Mouse (Mus musculus) cerebellum, adult 9-11 months (tissue): ENCODE measurements at regions not wholly inside any gene's neighbourhood (a gene's known extent, or its start where the extent isn't known, plus 50 kb on each side); places are given as distances from the start of the nearest gene placed in this dataset.

ENCODE experiments used
- DNase-seq: peaks from one replicate; pipeline ENCODE4 v3.0.0; 2022

GRCm38 (mm10) chr1:144314382-144314781, 65.3 kb upstream of the Rgs1 start:
- DNase-seq, result no peak

- DNase-seq, result no peak
Measured at GRCm38 (mm10) chr1:144313318-144313717, 64.3 kb upstream of the Rgs1 start.

GRCm38 (mm10) chr1:144309901-144310300, 60.9 kb upstream of the Rgs1 start:
- DNase-seq, result no peak

GRCm38 (mm10) chr1:144308313-144308712, 59.3 kb upstream of the Rgs1 start:
- no peak for DNase-seq

- DNase-seq, result no peak
Measured at GRCm38 (mm10) chr1:144307854-144308285, 58.8 kb upstream of the Rgs1 start.

- no peak for DNase-seq
Measured at GRCm38 (mm10) chr1:144307017-144307853, 58.2 kb upstream of the Rgs1 start.

- DNase-seq, result no peak
Measured at GRCm38 (mm10) chr1:144306284-144306683, 57.2 kb upstream of the Rgs1 start.

GRCm38 (mm10) chr1:144300670-144301069, 51.6 kb upstream of the Rgs1 start:
- no peak for DNase-seq
